Mouse (Mus musculus) kidney, embryonic 15.5 days (tissue): ENCODE measurements around the gene Hmgn5. TPM values are rescaled to one million over a fixed set of nuclear protein-coding genes. Genes with fewer than 3 reads are reported as not detected.

Experiments used
- ATAC-seq: fragments of 200-750 bp; cut with Nextera tagmentation; replicated peaks from 2 replicates; pipeline ENCODE4 v1.8.0; 2017; ENCODE audit warnings: moderate TSS enrichment; ENCODE audit not compliant: low FRiP score
- H3K27ac ChIP-seq: fragments of 300-500 bp; sonication (generic); 2 replicates; pipeline ENCODE4 v1.5.1; 2015; ENCODE audit warnings: mild to moderate bottlenecking, inconsistent platforms
- H3K27me3 ChIP-seq: fragments of 300-500 bp; sonication (generic); 2 replicates; pipeline ENCODE4 v1.6.1; 2015; ENCODE audit warnings: inconsistent platforms
- H3K36me3 ChIP-seq: fragments of 300-500 bp; sonication (generic); 2 replicates; pipeline ENCODE4 v1.6.1; 2015; ENCODE audit warnings: inconsistent platforms
- H3K4me1 ChIP-seq: fragments of 300-500 bp; sonication (generic); 2 replicates; pipeline ENCODE4 v1.6.1; 2015; ENCODE audit warnings: inconsistent platforms
- H3K4me2 ChIP-seq: fragments of 300-500 bp; sonication (generic); 2 replicates; pipeline ENCODE4 v1.6.1; 2015; ENCODE audit warnings: moderate library complexity, mild to moderate bottlenecking, inconsistent platforms
- H3K4me3 ChIP-seq: fragments of 300-500 bp; sonication (generic); replicated peaks from 2 replicates; pipeline ENCODE4 v1.5.1; 2015; ENCODE audit warnings: mild to moderate bottlenecking, inconsistent platforms
- H3K9ac ChIP-seq: fragments of 300-500 bp; sonication (generic); 2 replicates; pipeline ENCODE4 v1.6.1; 2015; ENCODE audit warnings: mild to moderate bottlenecking, inconsistent platforms
- H3K9me3 ChIP-seq: fragments of 300-500 bp; sonication (generic); replicated peaks from 2 replicates; pipeline ENCODE4 v1.6.1; 2016; ENCODE audit warnings: inconsistent platforms
- WGBS: fragments of 180-500 bp; shearing (Covaris S2); methylation state at CpG from one replicate; pipeline ENCODE4 v1.1.7; 2015; ENCODE audit warnings: mixed read lengths; 5-methylcytosine and 5-hydroxymethylcytosine counted together
- polyA plus RNA-seq: library from polyadenylated mRNA; unstranded; fragments of >200 nt; fragmentation: Nextera tagmentation; extraction: Ambion mirVana; gene quantifications from 2 replicates; pipeline ENCODE4 v1.2.1, GENCODE M21; 2015

Gene Hmgn5
- 27.0 and 27.5 TPM in 2 replicates for polyA plus RNA-seq

DNA sequence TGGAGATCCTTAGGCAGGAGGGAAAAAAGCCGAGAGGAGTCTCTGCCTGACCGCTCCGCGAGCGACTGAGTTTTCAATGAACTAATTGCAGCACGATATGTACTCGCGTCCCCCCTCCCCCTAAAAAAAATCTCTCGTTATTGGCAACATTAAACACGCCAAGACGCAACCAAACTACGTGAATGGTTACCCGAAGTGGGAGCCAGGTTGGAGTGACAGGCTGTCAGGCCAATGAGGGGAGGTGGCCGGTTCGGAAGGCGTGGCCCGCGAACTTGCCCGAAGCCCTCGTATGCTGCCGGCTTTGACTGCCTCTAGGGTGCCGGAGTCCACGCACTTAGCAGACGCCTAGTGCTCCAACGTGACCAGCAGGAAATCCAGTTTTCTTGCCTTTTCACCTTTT, at the start of gene Hmgn5:
TSS of gene Hmgn5 (minus strand) at position 122 of the 400 bp plus-strand sequence.
- Histone ChIP-seq H3K27ac (peak within 1 kb of the TSS; percentile 82), H3K4me2 (peak within 1 kb of the TSS; percentile 59), H3K9ac (peak within 1 kb of the TSS; percentile 38), H3K36me3 (no peaks in the 10 kb centered on the region), H3K4me1 (no peaks in the 10 kb centered on the region), H3K4me3 (peak within 1 kb of the TSS; percentile 49), H3K27me3 (no peaks in the 10 kb centered on the region), H3K9me3 (no peaks in the 10 kb centered on the region)
- ATAC-seq: peak; percentile 99
- 21% methylated on average over 25 of the region's 25 CpGs for WGBS

DNA sequence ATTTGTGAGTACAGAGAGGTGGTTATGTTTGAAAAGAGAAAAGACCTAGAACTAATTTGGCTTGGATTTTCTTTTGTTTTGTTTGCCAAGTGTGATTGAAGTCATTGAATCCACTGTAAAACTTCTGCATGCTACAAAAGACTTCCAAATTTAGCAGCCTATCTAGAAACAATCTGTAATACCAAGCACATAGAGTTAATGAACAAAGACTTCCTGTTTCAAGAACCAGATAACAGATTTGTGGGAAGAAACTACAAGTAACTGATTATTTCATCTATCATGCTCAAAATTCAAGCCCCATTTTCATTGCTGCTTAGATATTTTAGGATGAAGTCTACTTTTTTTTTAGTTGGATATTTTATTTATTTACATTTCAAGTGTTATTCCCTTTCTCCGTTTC, 34.6 kb upstream of the Hmgn5 start:
- ATAC-seq: no peak
- Histone ChIP-seq H3K27me3 (no peaks in the 10 kb centered on the region), H3K27ac (no peak overlapping the region), H3K4me2 (no peak overlapping the region), H3K36me3 (no peaks in the 10 kb centered on the region), H3K9ac (no peak overlapping the region), H3K4me3 (no peak overlapping the region), H3K9me3 (no peaks in the 10 kb centered on the region), H3K4me1 (no peaks in the 10 kb centered on the region)
- 62% methylated on average over 1 of the region's 1 CpGs for WGBS

DNA sequence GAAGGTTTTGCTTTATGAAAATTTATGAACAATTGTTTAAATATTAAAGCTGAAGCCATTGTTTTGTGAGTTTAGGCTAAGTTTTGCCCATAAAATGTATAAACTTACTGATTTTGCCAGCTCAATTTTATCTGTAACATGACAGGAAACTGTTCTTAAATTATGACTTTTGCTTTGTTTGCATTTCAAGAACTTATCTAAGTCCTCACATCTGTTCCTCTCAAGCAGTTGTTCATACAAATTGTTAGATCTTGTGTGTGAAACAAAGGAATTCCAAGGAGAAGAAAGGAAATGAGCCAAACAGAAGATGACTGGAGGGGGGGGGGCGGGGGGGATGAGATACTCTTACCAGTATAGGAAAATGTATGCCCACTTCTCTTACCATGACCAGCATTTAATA, 13.0 kb upstream of the Hmgn5 start:
- 36% methylated on average over 1 of the region's 1 CpGs for WGBS
- no peak overlapping the region for H3K4me2 ChIP-seq

DNA sequence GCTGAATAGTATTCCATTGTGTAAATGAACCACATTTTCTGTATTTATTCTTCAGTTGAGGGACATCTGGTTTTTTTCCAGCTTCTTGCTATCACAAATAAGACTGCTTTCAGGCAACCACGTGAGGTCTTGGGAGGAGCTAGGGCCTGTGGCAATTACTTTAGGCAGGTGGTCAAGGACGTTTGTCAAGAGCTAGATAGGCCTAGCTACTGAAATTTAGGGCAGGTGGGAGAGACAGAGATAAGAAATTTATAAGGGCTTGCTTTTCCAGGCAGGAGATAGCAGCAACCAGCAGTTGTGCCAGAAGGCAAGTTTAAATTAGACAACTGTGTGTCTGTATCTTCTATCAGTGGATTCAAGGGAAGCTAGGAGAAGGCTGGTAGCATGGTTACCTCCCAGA, 7.7 kb upstream of the Hmgn5 start:
- Histone ChIP-seq H3K4me3 (no peak overlapping the region), H3K4me1 (no peaks in the 10 kb centered on the region), H3K9me3 (no peaks in the 10 kb centered on the region), H3K27ac (no peak overlapping the region), H3K4me2 (no peak overlapping the region), H3K27me3 (no peaks in the 10 kb centered on the region), H3K36me3 (no peaks in the 10 kb centered on the region), H3K9ac (no peak overlapping the region)
- no peak for ATAC-seq
- WGBS: 57% methylated on average over 2 of the region's 2 CpGs

More for the DNA sequence above, 13.0 kb upstream of the Hmgn5 start:
- Histone ChIP-seq H3K9me3 (no peaks in the 10 kb centered on the region), H3K36me3 (no peaks in the 10 kb centered on the region), H3K27ac (no peak overlapping the region), H3K4me3 (no peak overlapping the region), H3K27me3 (no peaks in the 10 kb centered on the region), H3K4me1 (no peaks in the 10 kb centered on the region), H3K9ac (no peak overlapping the region)
- no peak for ATAC-seq

DNA sequence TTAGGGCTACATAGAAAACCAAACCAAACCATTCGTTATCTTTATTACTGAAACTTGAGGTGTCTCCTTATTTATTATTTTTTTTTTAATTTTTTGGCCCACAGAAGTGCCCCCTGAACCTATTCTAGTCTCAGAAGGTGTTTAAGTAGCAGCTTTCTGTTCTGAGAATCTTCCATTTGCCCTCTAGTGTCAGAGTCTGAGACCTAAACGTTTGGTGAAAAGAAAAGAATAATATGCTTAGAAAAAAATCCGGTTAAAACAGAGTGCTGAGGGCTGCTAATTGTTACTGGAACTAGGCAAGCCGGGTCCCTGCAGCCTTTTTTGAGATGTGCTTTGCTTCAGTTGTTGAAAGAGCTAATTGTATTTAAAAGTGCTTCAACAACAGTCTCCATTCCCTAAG, 962 bp upstream of the Hmgn5 start:
- H3K4me3 ChIP-seq: peak overlapping the region; percentile 49; the same call in 1 of the 2 replicates
- H3K4me1 ChIP-seq: no peaks in the 10 kb centered on the region
- no peak overlapping the region for H3K9ac ChIP-seq
- H3K27ac ChIP-seq: 0 out of 2 replicates have a peak overlapping the region, but pooled peaks have one; percentile 82
- H3K4me2 ChIP-seq: peak overlapping the region; percentile 59
- no peaks in the 10 kb centered on the region for H3K36me3 ChIP-seq
- 33% methylated on average over 4 of the region's 4 CpGs for WGBS
- no peaks in the 10 kb centered on the region for H3K27me3 ChIP-seq
- no peak for ATAC-seq
- no peaks in the 10 kb centered on the region for H3K9me3 ChIP-seq

DNA sequence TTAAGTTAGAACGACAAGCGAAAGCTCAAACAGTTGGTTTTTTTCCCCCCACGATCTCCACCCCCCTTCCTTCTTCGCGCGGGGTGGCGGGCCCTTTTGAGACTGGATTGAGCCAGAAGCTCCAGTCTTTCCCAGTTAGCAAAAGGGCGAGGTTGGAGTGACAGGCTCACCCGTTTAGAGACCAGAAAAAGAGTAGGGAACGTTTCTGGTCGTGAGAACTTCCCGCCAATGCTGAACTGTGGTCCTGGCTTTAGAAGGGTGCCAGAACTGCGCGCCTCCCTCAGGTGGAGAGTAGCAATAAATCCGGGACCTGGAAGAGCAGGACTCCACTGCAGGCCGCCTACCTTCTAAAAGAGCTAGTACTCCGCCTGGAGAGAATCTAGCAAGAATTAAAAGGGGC, 482 bp upstream of the Hmgn5 start:
- peak; percentile 87 for ATAC-seq
- Histone ChIP-seq H3K9ac (peak overlapping the region; percentile 38), H3K27ac (peak overlapping the region; percentile 82), H3K4me1 (no peaks in the 10 kb centered on the region), H3K36me3 (no peaks in the 10 kb centered on the region), H3K27me3 (no peaks in the 10 kb centered on the region), H3K9me3 (no peaks in the 10 kb centered on the region), H3K4me2 (peak overlapping the region; percentile 59), H3K4me3 (peak overlapping the region; percentile 49)
- WGBS: 13% methylated on average over 17 of the region's 17 CpGs

DNA sequence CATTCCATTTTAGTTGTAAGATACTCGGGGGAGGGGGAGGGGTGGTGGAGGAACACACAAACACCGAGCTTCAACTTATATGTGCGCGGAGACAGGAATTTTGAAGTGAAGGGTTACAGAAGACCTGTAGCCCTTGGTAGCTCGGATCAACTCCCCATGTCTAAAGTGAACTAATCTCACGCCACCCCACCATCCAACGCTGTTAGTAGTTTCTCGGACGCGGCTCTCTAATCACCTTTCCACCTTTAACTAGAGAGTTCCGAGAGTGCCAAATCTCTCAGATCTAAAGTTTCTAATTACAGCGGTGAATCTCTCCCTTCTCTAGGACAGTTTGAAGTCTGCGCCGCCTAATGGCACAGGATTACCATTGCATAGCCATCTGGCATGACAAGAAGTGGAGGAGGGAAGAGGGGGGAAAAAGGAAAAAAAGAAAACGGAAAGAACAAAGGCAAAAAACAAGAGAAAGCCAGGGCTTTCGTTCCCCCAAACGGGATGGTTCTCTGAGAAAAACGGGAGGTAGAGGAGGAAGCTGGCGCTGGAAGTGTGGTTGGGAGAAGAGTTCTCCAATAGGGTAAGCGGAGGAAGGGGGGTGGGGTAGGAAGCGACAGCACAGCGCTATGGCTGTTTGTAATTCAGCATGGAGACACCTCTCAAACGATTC, 703 bp downstream of the Hmgn5 start:
- Histone ChIP-seq H3K9ac (0 out of 2 replicates have a peak overlapping the region, but pooled peaks have one; percentile 14), H3K36me3 (no peaks in the 10 kb centered on the region; the same call in 1 of the 2 replicates), H3K4me2 (peak overlapping the region; percentile 59), H3K4me1 (no peaks in the 10 kb centered on the region), H3K4me3 (peak overlapping the region; percentile 49), H3K9me3 (no peaks in the 10 kb centered on the region), H3K27me3 (no peaks in the 10 kb centered on the region), H3K27ac (peak overlapping the region; percentile 82)
- WGBS: 22% methylated on average over 23 of the region's 23 CpGs
- ATAC-seq: peak; percentile 85

DNA sequence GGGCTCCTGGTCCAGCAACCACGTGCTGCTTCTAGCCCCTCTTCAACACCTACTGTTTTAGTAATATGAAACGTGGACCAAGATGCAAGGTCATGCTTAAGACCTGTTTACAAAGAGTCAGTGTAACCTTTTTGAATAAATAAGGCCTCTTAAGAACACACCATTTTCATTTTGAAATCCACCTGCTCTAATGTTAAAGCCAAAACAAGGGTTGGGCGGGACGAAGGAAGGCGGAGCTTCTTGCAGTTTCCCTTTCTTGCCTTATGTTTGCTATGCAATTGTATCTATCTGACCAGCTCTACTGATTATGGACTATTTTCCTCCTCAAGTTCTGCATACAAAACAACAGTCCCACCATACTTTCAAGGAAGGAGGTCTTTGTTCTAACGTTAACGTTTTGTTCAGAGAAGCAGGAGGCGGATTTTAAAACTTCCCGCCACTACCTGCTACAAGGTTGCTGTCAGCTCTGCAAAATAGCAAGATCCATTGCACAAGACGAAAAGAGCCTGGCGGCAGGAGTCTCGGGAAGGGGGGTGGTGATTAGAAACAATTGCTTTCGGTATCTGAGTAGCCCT, 1.5 kb downstream of the Hmgn5 start:
- no peaks in the 10 kb centered on the region for H3K27me3 ChIP-seq
- H3K4me3 ChIP-seq: peak overlapping the region; percentile 49
- H3K9ac ChIP-seq: 0 out of 2 replicates have a peak overlapping the region, but pooled peaks have one; percentile 14
- H3K36me3 ChIP-seq: no peaks in the 10 kb centered on the region; the same call in 1 of the 2 replicates
- H3K4me1 ChIP-seq: no peaks in the 10 kb centered on the region
- 37% methylated on average over 13 of the region's 13 CpGs for WGBS
- H3K27ac ChIP-seq: no peak overlapping the region
- no peak for ATAC-seq
- H3K9me3 ChIP-seq: no peaks in the 10 kb centered on the region
- H3K4me2 ChIP-seq: peak overlapping the region; percentile 59

DNA sequence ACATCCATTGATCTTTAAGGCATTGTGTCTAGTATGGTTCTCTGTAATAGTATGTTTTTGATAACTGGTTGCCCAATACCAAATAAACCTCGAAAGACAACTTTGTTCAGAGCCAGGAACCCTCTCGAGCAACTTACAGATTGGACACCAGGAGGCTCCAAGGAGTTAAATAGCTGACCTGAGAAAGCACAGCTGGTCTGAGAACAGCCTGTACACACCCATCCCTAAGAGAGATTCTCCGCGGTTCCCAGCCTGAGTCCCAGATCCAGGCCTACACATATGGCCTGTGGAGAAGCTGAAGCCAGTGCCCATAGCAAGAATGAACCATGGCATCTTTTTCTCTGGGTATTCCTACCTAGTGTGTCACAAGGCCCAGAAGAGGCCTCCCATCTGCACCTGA, 11.9 kb downstream of the Hmgn5 start:
- Histone ChIP-seq H3K27me3 (no peaks in the 10 kb centered on the region), H3K4me3 (no peak overlapping the region), H3K36me3 (no peaks in the 10 kb centered on the region), H3K4me1 (no peaks in the 10 kb centered on the region), H3K27ac (no peak overlapping the region), H3K9ac (no peak overlapping the region), H3K9me3 (no peaks in the 10 kb centered on the region), H3K4me2 (no peak overlapping the region)
- no peak for ATAC-seq
- WGBS: 71% methylated on average over 4 of the region's 4 CpGs

Other genes starting within 250 kb of the Hmgn5 start
- 2.8 and 3.1 TPM in 2 replicates for gene Brwd3, start 179.0 kb downstream of the Hmgn5 start, polyA plus RNA-seq
- gene Sh3bgrl, start 82.0 kb upstream of the Hmgn5 start, polyA plus RNA-seq: 131 and 134 TPM in 2 replicates
- 0.08 and 0.14 TPM in 2 replicates for gene Gm6377, start 183.4 kb upstream of the Hmgn5 start, polyA plus RNA-seq